Mouse (Mus musculus) forebrain, embryonic 14.5 days (tissue): ENCODE data around the gene Anapc4. TPM values are rescaled to one million over a fixed set of nuclear protein-coding genes. Genes with fewer than 3 reads are reported as not detected.

Source experiments
- ATAC-seq: fragments of 200-750 bp; cut with Nextera tagmentation; 2 replicates; pipeline ENCODE4 v1.8.0; 2017; ENCODE audit warnings: mild to moderate bottlenecking, moderate library complexity
- DNase-seq: peaks from one replicate; pipeline ENCODE4 v3.0.0-alpha.2; 2015; ENCODE audit warnings: low spot score
- H3K27ac ChIP-seq: fragments of 300-500 bp; sonication (generic); 2 replicates; pipeline ENCODE4 v1.5.1; 2014; ENCODE audit warnings: low read depth, mild to moderate bottlenecking, control low read depth, low read length, moderate library complexity
- H3K27me3 ChIP-seq: fragments of 300-500 bp; sonication (generic); replicated peaks from 2 replicates; pipeline ENCODE4 v1.6.1; 2014; ENCODE audit warnings: low read length, control low read depth, mixed read lengths; ENCODE audit not compliant: control insufficient read depth, insufficient read depth
- H3K36me3 ChIP-seq: fragments of 300-500 bp; sonication (generic); 2 replicates; pipeline ENCODE4 v1.6.1; 2014; ENCODE audit warnings: low read length, control low read depth; ENCODE audit not compliant: control insufficient read depth, insufficient read depth
- H3K4me1 ChIP-seq: fragments of 300-500 bp; sonication (generic); 2 replicates; pipeline ENCODE4 v1.6.1; 2014; ENCODE audit warnings: antibody characterized with exemption, low read length, control low read depth; ENCODE audit not compliant: control insufficient read depth, insufficient read depth
- H3K4me2 ChIP-seq: fragments of 300-500 bp; sonication (generic); 2 replicates; pipeline ENCODE4 v1.6.1; 2014; ENCODE audit warnings: mild to moderate bottlenecking, control low read depth, low read length
- H3K4me3 ChIP-seq: fragments of 300-500 bp; sonication (generic); 2 replicates; pipeline ENCODE4 v1.5.1; 2014; ENCODE audit warnings: low read depth, low read length, control low read depth
- H3K9ac ChIP-seq: fragments of 300-500 bp; sonication (generic); 2 replicates; pipeline ENCODE4 v1.6.1; 2014; ENCODE audit warnings: mild to moderate bottlenecking, low read length, control low read depth, moderate library complexity
- H3K9me3 ChIP-seq: fragments of 300-500 bp; sonication (generic); replicated peaks from 2 replicates; pipeline ENCODE4 v1.6.1; 2016; ENCODE audit warnings: low read length, control low read depth, mixed read lengths; ENCODE audit not compliant: control insufficient read depth
- WGBS: fragments of 180-500 bp; shearing (Covaris S2); extraction: QIAGEN DNeasy Blood & Tissue Kit; methylation state at CpG from one replicate; pipeline ENCODE4 v1.1.7; 2014; 5-methylcytosine and 5-hydroxymethylcytosine counted together
- polyA plus RNA-seq: library from polyadenylated mRNA; unstranded; fragments of >200 nt; fragmentation: Nextera tagmentation; extraction: Ambion mirVana; gene quantifications from 2 replicates; pipeline ENCODE4 v1.2.1, GENCODE M21; 2014

Anapc4 gene
- polyA plus RNA-seq, 1 experiment from 2014 or later: 124 TPM

GRCm38 (mm10) chr5:52882446-52882845 is 48.6 kb downstream of the Anapc4 start:
- no peak for DNase-seq
- H3K27me3 ChIP-seq: no peaks in the 10 kb centered on the region
- no peak for ATAC-seq
- no peak overlapping the region for H3K4me2 ChIP-seq
- H3K36me3 ChIP-seq: no peaks in the 10 kb centered on the region
- H3K4me1 ChIP-seq: no peaks in the 10 kb centered on the region
- no peak overlapping the region for H3K4me3 ChIP-seq
- H3K9me3 ChIP-seq: no peaks in the 10 kb centered on the region
- H3K9ac ChIP-seq: no peak overlapping the region
- no peak overlapping the region for H3K27ac ChIP-seq
- WGBS: 53% methylated on average over 2 of the region's 2 CpGs

GRCm38 (mm10) chr5:52887085-52887484 is 53.3 kb downstream of the Anapc4 start:
- Histone ChIP-seq H3K9ac (no peak overlapping the region), H3K27me3 (no peaks in the 10 kb centered on the region), H3K36me3 (no peaks in the 10 kb centered on the region), H3K4me3 (no peak overlapping the region), H3K27ac (no peak overlapping the region), H3K4me2 (no peak overlapping the region), H3K9me3 (no peaks in the 10 kb centered on the region), H3K4me1 (no peaks in the 10 kb centered on the region)
- DNase-seq (peak; percentile 37), ATAC-seq (no peak)
- 53% methylated on average over 12 of the region's 12 CpGs for WGBS

DNA sequence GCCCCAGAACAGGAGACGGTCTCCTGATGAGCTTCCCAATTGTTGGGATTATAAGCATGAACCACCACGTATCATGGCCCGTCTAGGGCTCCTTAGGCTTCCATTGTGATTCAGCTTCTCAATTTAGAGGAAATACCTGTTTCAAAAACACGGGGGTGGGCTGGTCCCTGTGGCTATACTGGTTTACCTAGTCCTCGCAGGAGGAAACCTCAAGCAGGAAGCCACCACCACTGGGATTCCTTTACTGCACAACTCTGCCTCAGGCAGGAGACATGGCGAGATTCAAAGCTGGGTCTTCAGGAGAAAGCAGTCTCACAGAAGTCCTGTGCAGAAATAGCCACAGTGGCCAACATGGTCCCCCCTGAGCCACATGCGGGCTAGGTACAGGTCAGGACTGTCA is 56.1 kb downstream of the Anapc4 start:
- H3K9me3 ChIP-seq: no peaks in the 10 kb centered on the region
- DNase-seq: no peak

DNA sequence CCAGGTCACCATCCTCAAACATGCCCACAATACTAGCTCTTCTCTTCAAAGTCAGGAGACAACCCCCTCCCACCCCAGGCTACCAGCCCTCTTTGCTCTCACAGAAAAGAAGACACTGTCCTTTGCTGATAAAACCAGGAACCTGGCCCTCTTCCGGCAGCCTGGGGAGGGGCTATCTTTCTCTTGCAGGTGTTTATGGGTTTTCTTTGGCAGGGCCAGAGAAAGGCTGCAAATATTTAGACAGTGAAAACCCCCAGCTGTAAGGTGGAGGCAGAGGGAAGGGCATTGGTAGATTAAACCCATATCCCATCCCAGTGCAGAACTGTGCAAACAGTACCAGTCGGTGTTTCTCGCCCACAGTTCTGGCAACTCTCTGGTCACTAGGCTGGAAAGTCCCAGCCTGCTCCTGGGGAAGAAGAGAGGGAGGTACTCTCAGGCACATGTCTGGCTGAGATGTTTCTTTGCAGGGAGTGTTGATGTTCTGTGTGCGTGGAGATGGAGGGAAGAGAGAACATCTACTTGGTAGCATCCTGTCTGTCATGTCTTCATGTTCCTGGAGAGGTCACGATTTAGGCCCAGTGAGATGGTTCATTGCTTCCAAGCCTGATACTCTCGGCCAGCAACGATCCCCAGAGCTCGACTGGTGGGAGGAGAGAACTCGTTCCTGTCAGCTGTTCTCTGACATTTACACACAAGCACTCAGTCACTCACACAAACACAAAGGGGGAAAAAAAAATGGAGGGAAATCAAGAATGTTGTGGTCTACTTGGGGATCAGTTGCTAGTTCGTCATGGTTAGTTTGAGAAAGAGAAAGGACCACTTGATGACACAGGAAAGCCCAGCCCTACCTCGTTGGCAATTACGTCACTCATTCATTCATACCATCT is 58.4 kb downstream of the Anapc4 start:
- no peak for ATAC-seq
- DNase-seq: no peak

More for the DNA sequence above, 56.1 kb downstream of the Anapc4 start:
- ATAC-seq: no peak
- H3K36me3 ChIP-seq: no peaks in the 10 kb centered on the region
- H3K4me2 ChIP-seq: no peak overlapping the region
- no peak overlapping the region for H3K9ac ChIP-seq
- H3K4me1 ChIP-seq: no peaks in the 10 kb centered on the region
- H3K27ac ChIP-seq: no peak overlapping the region
- no peak overlapping the region for H3K4me3 ChIP-seq
- no peaks in the 10 kb centered on the region for H3K27me3 ChIP-seq
- 83% methylated on average over 7 of the region's 7 CpGs for WGBS

DNA sequence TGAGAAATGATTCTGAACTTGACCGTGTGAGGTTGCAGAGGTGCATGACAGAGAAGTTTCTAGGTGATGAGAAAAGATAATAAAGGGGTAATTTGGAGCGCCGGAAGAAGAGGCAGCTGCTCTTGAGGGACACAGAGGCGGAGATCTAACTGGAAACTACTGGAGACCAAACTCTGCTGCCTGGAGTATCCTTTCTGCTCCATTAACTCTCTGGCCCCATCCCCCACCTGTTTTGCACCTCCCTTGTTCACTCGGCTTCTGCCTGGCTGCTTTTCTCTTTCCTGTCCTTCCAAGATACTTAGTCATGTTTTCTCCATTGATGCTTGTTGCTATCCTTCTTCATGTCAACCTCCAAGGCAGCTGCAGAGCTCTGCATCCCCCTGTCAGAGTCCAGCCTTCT is 60.1 kb downstream of the Anapc4 start:
- H3K27ac ChIP-seq: no peak overlapping the region
- H3K9me3 ChIP-seq: no peaks in the 10 kb centered on the region
- H3K9ac ChIP-seq: no peak overlapping the region
- ATAC-seq (no peak), DNase-seq (no peak)
- H3K27me3 ChIP-seq: no peaks in the 10 kb centered on the region
- no peak overlapping the region for H3K4me3 ChIP-seq
- no peaks in the 10 kb centered on the region for H3K36me3 ChIP-seq
- no peak overlapping the region for H3K4me2 ChIP-seq
- WGBS: 88% methylated on average over 5 of the region's 5 CpGs
- H3K4me1 ChIP-seq: no peaks in the 10 kb centered on the region

More for the DNA sequence above, 58.4 kb downstream of the Anapc4 start:
- H3K36me3 ChIP-seq: no peaks in the 10 kb centered on the region
- no peaks in the 10 kb centered on the region for H3K4me1 ChIP-seq
- H3K4me2 ChIP-seq: no peak overlapping the region
- no peaks in the 10 kb centered on the region for H3K9me3 ChIP-seq
- no peaks in the 10 kb centered on the region for H3K27me3 ChIP-seq
- no peak overlapping the region for H3K4me3 ChIP-seq
- 71% methylated on average over 12 of the region's 12 CpGs for WGBS
- H3K9ac ChIP-seq: no peak overlapping the region
- no peak overlapping the region for H3K27ac ChIP-seq

DNA sequence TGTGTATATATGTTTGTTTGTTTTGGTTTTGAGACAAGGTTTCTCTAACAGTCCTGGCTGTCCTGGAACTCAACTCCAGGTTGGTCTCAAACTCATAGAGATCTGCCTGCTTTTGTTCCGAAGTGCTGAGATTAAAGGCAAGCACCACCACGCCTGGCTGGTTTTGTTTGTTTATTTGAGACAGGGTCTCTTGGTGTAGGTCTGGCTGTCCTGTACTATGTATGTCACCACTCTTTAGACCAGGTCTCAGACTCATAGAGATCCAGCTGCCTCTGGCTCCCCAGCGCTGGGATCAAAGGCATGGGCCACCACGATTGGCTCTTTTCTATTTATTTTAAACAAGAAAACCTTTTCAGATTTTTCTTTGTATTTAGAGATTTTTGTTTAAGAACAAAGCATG is 70.4 kb downstream of the Anapc4 start:
- no peaks in the 10 kb centered on the region for H3K27me3 ChIP-seq
- no peak overlapping the region for H3K4me3 ChIP-seq
- ATAC-seq (no peak), DNase-seq (no peak)
- no peak overlapping the region for H3K4me2 ChIP-seq
- no peak overlapping the region for H3K27ac ChIP-seq
- 29% methylated on average over 4 of the region's 4 CpGs for WGBS
- H3K36me3 ChIP-seq: no peaks in the 10 kb centered on the region
- H3K4me1 ChIP-seq: peaks cover 4% of the 10 kb centered on the region; the same call in 1 of the 2 replicates
- no peaks in the 10 kb centered on the region for H3K9me3 ChIP-seq
- no peak overlapping the region for H3K9ac ChIP-seq

DNA sequence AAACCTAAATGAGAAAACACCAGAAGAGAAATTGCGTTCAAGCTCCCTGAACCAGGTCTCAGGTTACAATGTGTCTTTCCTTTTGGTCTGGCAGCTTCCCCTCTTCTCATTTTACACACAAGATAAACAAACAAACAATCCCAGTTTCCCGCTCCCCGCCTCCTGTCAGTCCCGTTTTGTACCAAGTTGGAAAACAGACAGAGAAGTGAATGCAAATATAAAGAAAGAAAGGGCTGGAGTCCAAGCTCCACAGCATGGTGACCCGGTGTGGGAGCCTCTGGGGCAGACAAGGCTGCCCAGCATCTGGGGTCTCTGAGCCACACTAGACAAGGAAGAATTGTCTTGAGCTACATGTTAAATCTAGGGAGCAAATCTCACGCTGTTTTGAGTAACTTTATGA is 70.9 kb downstream of the Anapc4 start:
- H3K36me3 ChIP-seq: no peaks in the 10 kb centered on the region
- 17% methylated on average over 6 of the region's 6 CpGs for WGBS
- no peaks in the 10 kb centered on the region for H3K9me3 ChIP-seq
- ATAC-seq (no peak), DNase-seq (peak; percentile 31)
- H3K9ac ChIP-seq: no peak overlapping the region
- no peak overlapping the region for H3K4me3 ChIP-seq
- H3K27ac ChIP-seq: no peak overlapping the region
- H3K4me2 ChIP-seq: no peak overlapping the region
- H3K27me3 ChIP-seq: no peaks in the 10 kb centered on the region
- peaks cover 4% of the 10 kb centered on the region; the same call in 1 of the 2 replicates for H3K4me1 ChIP-seq

DNA sequence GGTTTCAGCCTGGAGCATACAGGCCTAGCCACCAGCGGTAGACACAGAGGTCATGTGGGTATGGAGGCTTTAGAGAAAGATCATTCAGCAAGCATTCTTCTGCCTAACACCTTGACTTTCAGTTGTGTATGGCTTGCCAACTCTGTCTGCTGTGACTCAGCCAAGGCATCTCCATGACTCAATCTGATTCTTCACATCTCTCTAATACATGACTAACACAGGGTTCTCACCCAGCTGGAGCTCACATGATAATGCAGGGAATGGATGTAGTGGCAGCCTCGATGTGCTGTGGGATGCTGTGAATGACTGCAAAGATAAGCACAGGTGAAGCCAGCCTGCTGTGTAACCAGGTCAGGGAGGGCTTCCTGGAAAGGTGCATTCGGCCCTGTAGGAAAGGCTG is 74.4 kb downstream of the Anapc4 start:
- H3K27me3 ChIP-seq: no peaks in the 10 kb centered on the region
- 89% methylated on average over 3 of the region's 3 CpGs for WGBS

GRCm38 (mm10) chr5:52910159-52910591 is 76.4 kb downstream of the Anapc4 start:
- WGBS: 38% methylated on average over 12 of the region's 12 CpGs
- H3K4me3 ChIP-seq: no peak overlapping the region
- H3K9me3 ChIP-seq: no peaks in the 10 kb centered on the region
- ATAC-seq (no peak), DNase-seq (no peak)
- H3K9ac ChIP-seq: no peak overlapping the region
- no peaks in the 10 kb centered on the region for H3K36me3 ChIP-seq
- H3K27me3 ChIP-seq: no peaks in the 10 kb centered on the region
- no peak overlapping the region; the same call in 1 of the 2 replicates for H3K4me2 ChIP-seq
- H3K4me1 ChIP-seq: no peaks in the 10 kb centered on the region
- no peak overlapping the region for H3K27ac ChIP-seq

More for the DNA sequence above, 74.4 kb downstream of the Anapc4 start:
- no peak for ATAC-seq
- Histone ChIP-seq H3K4me3 (no peak overlapping the region), H3K27ac (no peak overlapping the region), H3K4me2 (no peak overlapping the region), H3K4me1 (peaks cover 4% of the 10 kb centered on the region; the same call in 1 of the 2 replicates), H3K9ac (no peak overlapping the region), H3K36me3 (no peaks in the 10 kb centered on the region), H3K9me3 (no peaks in the 10 kb centered on the region)
- no peak for DNase-seq
